Mouse (Mus musculus) intestine, embryonic 16.5 days (tissue): ENCODE data around the gene Stk11ip. TPM values are rescaled to one million over a fixed set of nuclear protein-coding genes. Genes with fewer than 3 reads are reported as not detected.

Source experiments
- ATAC-seq: fragments of 200-750 bp; cut with Nextera tagmentation; 2 replicates; pipeline ENCODE4 v1.8.0; 2017; ENCODE audit warnings: moderate TSS enrichment, moderate library complexity
- H3K27ac ChIP-seq: fragments of 300-500 bp; sonication (generic); 2 replicates; pipeline ENCODE4 v1.5.1; 2014; ENCODE audit warnings: mild to moderate bottlenecking, low read length
- H3K27me3 ChIP-seq: fragments of 300-500 bp; sonication (generic); replicated peaks from 2 replicates; pipeline ENCODE4 v1.6.1; 2014; ENCODE audit warnings: low read length, control low read depth, mixed read lengths; ENCODE audit not compliant: control insufficient read depth, insufficient read depth
- H3K36me3 ChIP-seq: fragments of 300-500 bp; sonication (generic); 2 replicates; pipeline ENCODE4 v1.6.1; 2014; ENCODE audit warnings: low read length, control low read depth; ENCODE audit not compliant: control insufficient read depth, insufficient read depth
- H3K4me1 ChIP-seq: fragments of 300-500 bp; sonication (generic); 2 replicates; pipeline ENCODE4 v1.6.1; 2014; ENCODE audit warnings: low read length, control low read depth, mixed read lengths; ENCODE audit not compliant: control insufficient read depth, insufficient read depth
- H3K4me2 ChIP-seq: fragments of 300-500 bp; sonication (generic); 2 replicates; pipeline ENCODE4 v1.6.1; 2014; ENCODE audit warnings: low read depth, low read length, control low read depth
- H3K4me3 ChIP-seq: fragments of 300-500 bp; sonication (generic); 2 replicates; pipeline ENCODE4 v1.5.1; 2014; ENCODE audit warnings: mild to moderate bottlenecking, low read length
- H3K9ac ChIP-seq: fragments of 300-500 bp; sonication (generic); 2 replicates; pipeline ENCODE4 v1.6.1; 2014; ENCODE audit warnings: low read depth, low read length
- H3K9me3 ChIP-seq: fragments of 300-500 bp; sonication (generic); 2 replicates; pipeline ENCODE4 v1.6.1; 2016; ENCODE audit warnings: low read length, control low read depth; ENCODE audit not compliant: control insufficient read depth
- WGBS: fragments of 180-500 bp; shearing (Covaris S2); extraction: QIAGEN DNeasy Blood & Tissue Kit; methylation state at CpG from one replicate; pipeline ENCODE4 v1.1.7; 2014; 5-methylcytosine and 5-hydroxymethylcytosine counted together
- polyA plus RNA-seq: library from polyadenylated mRNA; unstranded; fragments of >200 nt; fragmentation: Nextera tagmentation; extraction: Ambion mirVana; gene quantifications from 2 replicates; pipeline ENCODE4 v1.2.1, GENCODE M21; 2015

The Stk11ip gene
- polyA plus RNA-seq, result 16.6 and 17.8 TPM in 2 replicates

DNA sequence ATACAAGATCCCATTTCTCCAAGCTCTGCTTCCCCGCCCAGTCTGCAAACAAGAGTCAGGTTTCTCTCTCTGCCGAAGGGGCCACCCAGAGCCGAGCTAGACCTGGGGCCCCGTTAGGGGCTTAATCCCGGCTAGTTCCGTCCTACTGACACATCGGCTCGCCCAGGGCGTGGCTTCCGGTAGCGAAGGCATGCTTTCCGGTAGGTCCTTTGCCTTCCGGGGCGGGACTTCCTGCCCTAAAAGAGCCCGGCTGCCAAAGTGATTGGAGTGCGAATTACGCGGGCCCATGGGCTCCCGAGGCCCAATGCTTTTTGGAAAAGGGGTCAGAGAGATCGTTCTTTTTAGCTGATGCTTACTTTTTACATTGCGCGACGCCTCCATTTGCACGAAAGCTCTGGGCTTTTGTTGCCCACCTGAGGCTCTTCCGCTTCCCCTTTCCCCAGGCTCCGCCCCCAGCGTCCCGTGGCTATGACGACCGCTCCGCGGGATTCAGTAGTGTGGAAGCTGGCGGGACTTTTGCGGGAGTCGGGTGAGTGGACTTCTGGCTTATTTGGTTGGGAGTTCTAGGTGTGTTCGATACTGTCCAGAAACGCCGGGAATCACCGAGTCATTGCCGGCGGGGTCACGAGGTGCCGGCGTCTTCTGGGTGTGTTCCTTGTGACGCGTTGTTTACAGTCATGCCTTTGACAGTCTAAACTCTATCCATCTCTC is at the start of gene Stk11ip:
Gene Stk11ip, plus strand, starts transcription at position 209 of the 711 bp plus-strand sequence.
- Histone ChIP-seq H3K9me3 (no peaks in the 10 kb centered on the region), H3K27me3 (no peaks in the 10 kb centered on the region), H3K4me1 (peaks cover 23% of the 10 kb centered on the region), H3K9ac (peak within 1 kb of the TSS; percentile 58), H3K27ac (peak within 1 kb of the TSS; percentile 100), H3K4me3 (peak within 1 kb of the TSS; percentile 68), H3K36me3 (no peaks in the 10 kb centered on the region), H3K4me2 (peak within 1 kb of the TSS; percentile 70)
- peak; percentile 99 for ATAC-seq
- WGBS, result under 1% methylated on average over 46 of the region's 46 CpGs

DNA sequence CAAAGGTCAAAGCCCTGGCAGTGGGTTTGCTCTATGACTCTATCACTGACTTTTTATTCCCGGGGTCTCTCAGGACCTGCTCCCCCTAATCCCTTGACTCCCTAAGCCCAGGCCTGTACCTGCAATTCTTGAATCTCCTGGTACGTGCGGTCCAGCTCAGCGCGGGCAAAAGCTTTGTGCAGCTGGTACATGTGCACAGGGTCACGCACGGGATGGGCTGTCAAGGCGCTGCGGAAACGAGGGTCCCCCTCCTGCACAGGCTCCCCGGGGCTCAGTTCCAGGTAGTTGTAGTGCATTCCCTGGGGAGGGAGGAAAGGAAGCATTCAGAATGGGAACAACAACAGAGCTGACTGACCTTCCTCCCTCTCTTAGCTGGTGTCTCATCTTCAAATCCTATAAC is 44.9 kb upstream of the Stk11ip start:
- Histone ChIP-seq H3K9ac (no peak overlapping the region), H3K4me2 (no peak overlapping the region), H3K36me3 (peaks cover 23% of the 10 kb centered on the region), H3K9me3 (no peaks in the 10 kb centered on the region), H3K27me3 (0 out of 2 replicates have a peak, but pooled peaks cover 5% of the 10 kb centered on the region), H3K4me3 (no peak overlapping the region), H3K27ac (no peak overlapping the region), H3K4me1 (peaks cover 22% of the 10 kb centered on the region)
- ATAC-seq, result no peak
- WGBS, result 92% methylated on average over 11 of the region's 11 CpGs

DNA sequence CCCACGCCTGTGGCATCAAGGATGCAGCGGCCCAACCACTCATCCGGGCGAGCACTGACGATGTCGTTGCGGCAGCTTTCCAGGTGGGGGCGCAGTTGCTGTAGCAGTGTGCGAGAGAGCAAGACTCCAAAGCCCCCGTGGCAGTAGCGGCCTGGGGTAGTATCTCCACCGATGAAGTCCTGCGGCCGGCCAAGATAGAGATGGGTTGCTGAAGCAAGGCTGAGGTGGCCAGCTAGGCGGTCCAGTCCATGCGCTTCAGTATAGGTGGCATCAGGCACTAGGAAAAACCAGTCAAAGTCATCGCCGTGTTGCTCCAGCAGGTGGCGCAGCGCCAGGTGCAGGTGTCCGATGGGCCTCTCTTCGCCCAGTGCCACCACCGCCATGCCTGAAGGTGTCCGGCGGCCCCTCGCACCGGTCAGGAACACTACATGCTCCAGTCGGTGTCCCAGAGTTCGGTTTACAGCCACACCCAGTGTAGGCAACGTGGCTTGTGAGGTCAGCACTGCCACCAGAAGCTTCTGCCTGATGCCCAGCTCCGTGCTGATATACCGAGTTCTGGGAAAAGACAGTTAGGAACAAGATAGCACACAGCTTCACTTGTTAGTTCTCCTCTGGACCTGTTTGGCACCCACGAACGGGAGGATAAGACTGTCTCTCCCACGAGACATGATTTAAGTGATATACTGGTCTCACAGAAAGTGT is 43.9 kb upstream of the Stk11ip start:
- H3K27me3 ChIP-seq, result peaks cover 7% of the 10 kb centered on the region
- H3K36me3 ChIP-seq, result peaks cover 23% of the 10 kb centered on the region
- no peaks in the 10 kb centered on the region for H3K9me3 ChIP-seq
- no peak overlapping the region for H3K27ac ChIP-seq
- peak overlapping the region; percentile 21 for H3K4me3 ChIP-seq
- H3K4me2 ChIP-seq, result peak overlapping the region; percentile 79
- no peak for ATAC-seq
- no peak overlapping the region for H3K9ac ChIP-seq
- WGBS, result 15% methylated on average over 35 of the region's 35 CpGs
- peaks cover 22% of the 10 kb centered on the region for H3K4me1 ChIP-seq

DNA sequence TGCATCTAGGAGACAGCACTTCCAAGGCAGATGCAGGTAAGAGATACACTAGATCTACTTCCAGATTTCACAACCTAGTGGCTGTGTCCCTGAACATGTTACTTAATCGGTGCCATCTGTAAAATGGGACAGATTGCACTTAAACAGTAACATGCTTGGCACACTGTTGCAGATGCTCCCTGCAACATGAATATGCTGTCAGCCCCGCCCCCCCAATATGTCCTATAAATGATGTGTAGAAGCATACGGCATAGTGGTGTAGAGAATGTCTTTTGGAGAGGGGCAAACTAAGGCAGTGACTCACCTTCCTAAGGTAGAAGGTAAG is 43.4 kb upstream of the Stk11ip start:
- Histone ChIP-seq H3K4me3 (peak overlapping the region; percentile 85), H3K27me3 (peaks cover 12% of the 10 kb centered on the region), H3K4me2 (peak overlapping the region; percentile 79), H3K36me3 (peaks cover 23% of the 10 kb centered on the region), H3K4me1 (peaks cover 22% of the 10 kb centered on the region), H3K9me3 (no peaks in the 10 kb centered on the region), H3K9ac (0 out of 2 replicates have a peak overlapping the region, but pooled peaks have one; percentile 83), H3K27ac (no peak overlapping the region)
- no peak for ATAC-seq
- 50% methylated on average over 3 of the region's 3 CpGs for WGBS

DNA sequence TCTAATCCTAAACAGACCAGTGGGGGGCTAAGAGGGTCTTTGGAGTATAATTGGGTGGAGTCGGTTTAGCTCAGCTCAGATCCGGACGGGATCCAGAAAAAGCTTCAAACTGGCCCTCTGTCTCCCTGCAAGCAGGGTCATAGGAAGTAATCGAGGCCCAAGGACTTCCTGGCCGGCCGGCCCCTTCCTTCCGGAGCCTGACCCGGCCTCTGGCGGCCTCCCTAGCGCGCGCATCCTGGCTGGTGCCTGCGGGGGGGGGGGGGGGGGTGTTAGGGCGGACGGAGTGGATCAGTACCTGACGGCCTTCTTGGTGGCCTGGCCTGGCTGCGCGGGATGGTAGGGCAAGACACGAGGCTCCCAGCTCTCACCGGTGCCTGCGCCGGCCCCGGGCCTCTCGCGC is 42.8 kb upstream of the Stk11ip start:
- Histone ChIP-seq H3K36me3 (peaks cover 23% of the 10 kb centered on the region), H3K9me3 (no peaks in the 10 kb centered on the region), H3K4me3 (peak overlapping the region; percentile 85), H3K4me2 (peak overlapping the region; percentile 79), H3K27ac (peak overlapping the region; percentile 83), H3K9ac (peak overlapping the region; percentile 83), H3K4me1 (peaks cover 22% of the 10 kb centered on the region), H3K27me3 (peaks cover 18% of the 10 kb centered on the region)
- WGBS, result under 1% methylated on average over 22 of the region's 25 CpGs
- ATAC-seq, result no peak; the same call in 1 of the 2 replicates

DNA sequence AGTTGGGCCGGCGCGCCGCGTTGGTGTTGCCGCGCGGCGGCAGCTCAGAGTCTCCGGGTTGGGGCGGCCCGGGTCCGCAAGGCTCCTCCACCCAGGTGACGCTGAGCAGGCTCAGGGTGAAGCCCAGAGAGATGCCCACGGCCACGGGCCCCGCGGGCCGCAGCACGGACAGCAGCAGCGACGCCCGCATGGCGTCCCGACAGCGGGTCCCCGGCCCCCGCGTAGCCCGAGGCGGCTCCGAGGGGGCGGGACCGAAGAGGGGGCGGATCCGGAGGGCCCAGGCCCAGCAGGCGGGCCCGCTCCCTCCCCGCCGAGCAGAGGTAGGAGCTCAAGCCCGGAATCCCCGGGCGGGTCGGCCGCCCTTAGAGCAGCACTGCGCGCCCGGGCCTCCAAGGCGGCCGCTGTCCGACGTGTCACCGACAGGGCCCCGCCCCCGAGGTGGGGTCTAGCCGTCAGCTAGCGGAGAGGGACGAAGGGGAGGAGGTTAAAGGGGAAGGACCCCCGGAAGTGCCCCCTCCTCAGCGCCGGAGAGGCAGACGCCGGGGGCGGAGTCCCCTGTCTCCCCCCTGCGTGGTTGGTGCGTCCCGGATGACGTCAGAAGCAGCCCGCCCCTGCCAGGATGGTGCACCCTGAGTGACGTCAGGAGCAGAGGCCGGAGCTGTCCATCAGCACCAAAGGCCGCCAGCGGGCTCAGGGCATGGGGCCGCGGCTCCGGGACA is 42.3 kb upstream of the Stk11ip start, which contains the start of the genes Chpf and Tmem198:
Gene Chpf, minus strand, starts transcription at position 392 of the 719 bp plus-strand sequence.
Gene Tmem198, plus strand, starts transcription at position 617 of the 719 bp plus-strand sequence.
- ATAC-seq, result peak; percentile 96
- peak within 1 kb of the TSS; percentile 79 for H3K4me2 ChIP-seq
- H3K9me3 ChIP-seq, result no peaks in the 10 kb centered on the region
- WGBS, result under 1% methylated on average over 70 of the region's 76 CpGs
- peak within 1 kb of the TSS; percentile 83 for H3K27ac ChIP-seq
- peak within 1 kb of the TSS; percentile 85 for H3K4me3 ChIP-seq
- H3K27me3 ChIP-seq, result peaks cover 19% of the 10 kb centered on the region
- H3K9ac ChIP-seq, result peak within 1 kb of the TSS; percentile 83
- peaks cover 18% of the 10 kb centered on the region for H3K36me3 ChIP-seq
- H3K4me1 ChIP-seq, result peaks cover 22% of the 10 kb centered on the region

DNA sequence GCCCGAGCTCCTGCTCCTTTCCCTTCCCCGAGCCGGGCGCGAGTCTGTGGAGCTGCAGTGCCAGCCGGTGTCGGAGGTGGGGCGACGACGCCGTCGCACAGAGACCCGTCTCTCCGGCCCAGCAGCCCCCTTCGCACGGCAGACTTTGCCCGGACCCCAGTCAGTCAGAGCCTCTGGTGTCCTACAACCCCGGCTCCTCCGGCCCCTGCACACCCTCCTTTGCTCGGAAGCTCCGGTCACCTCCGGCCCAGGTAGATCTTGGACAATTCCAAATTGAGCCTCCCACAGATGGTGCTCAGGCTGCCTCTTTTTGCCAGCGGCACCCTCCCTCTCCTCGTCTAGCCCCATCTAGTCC is 41.7 kb upstream of the Stk11ip start:
- no peaks in the 10 kb centered on the region for H3K9me3 ChIP-seq
- peaks cover 22% of the 10 kb centered on the region for H3K4me1 ChIP-seq
- peaks cover 13% of the 10 kb centered on the region for H3K36me3 ChIP-seq
- 1% methylated on average over 23 of the region's 24 CpGs for WGBS
- no peak overlapping the region for H3K27ac ChIP-seq
- ATAC-seq, result no peak; the same call in 1 of the 2 replicates
- H3K4me3 ChIP-seq, result peak overlapping the region; percentile 85
- peak overlapping the region; percentile 53 for H3K9ac ChIP-seq
- H3K27me3 ChIP-seq, result peaks cover 21% of the 10 kb centered on the region
- H3K4me2 ChIP-seq, result peak overlapping the region; percentile 79

DNA sequence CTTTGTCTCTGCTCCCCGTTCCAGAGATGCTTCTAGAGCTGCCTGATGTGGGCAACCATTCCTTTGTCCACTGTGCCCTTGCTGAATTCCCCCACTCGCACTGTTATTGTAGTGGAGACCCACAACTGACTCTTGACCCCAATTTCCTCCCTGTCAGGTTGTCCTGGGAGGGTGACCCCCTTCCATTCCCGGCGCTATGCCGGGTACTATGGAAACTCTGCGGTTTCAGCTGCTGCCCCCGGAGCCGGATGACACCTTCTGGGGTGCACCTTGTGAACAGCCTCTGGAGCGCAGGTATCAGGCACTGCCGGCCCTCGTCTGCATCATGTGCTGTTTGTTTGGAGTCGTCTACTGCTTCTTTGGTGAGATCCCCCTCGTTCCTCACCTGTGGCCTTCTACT is 41.3 kb upstream of the Stk11ip start:
- 16% methylated on average over 13 of the region's 13 CpGs for WGBS

DNA sequence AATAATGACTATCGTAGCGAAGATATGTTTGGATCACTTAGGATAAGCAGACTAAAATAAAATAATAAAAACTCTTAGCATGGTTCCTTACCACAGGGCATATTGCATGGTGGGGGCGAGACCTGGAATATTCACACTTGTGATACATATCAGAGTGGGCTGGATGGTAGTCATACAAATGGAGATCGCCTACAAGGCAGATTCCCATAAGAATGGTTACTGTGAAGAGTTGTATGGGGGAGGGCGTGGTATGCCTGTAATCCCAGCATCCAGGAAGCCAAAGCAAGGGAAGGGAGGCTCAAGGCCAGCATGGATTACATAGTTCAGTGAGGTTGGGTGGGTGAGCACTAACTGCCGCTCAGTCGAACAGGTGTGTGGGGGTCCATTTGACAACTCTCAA is 40.6 kb upstream of the Stk11ip start:
- WGBS, result 85% methylated on average over 7 of the region's 7 CpGs
- Histone ChIP-seq H3K4me2 (no peak overlapping the region), H3K4me1 (peaks cover 22% of the 10 kb centered on the region), H3K27ac (no peak overlapping the region), H3K27me3 (peaks cover 31% of the 10 kb centered on the region), H3K9me3 (no peaks in the 10 kb centered on the region), H3K4me3 (no peak overlapping the region), H3K9ac (no peak overlapping the region), H3K36me3 (peaks cover 2% of the 10 kb centered on the region; the same call in 1 of the 2 replicates)
- ATAC-seq, result no peak

More for the DNA sequence above, 41.3 kb upstream of the Stk11ip start:
- H3K4me2 ChIP-seq, result peak overlapping the region; percentile 79
- H3K4me1 ChIP-seq, result peaks cover 22% of the 10 kb centered on the region
- H3K27me3 ChIP-seq, result peaks cover 24% of the 10 kb centered on the region
- peaks cover 8% of the 10 kb centered on the region for H3K36me3 ChIP-seq
- ATAC-seq, result no peak
- H3K9me3 ChIP-seq, result no peaks in the 10 kb centered on the region
- no peak overlapping the region for H3K27ac ChIP-seq
- peak overlapping the region; percentile 53; the same call in 1 of the 2 replicates for H3K9ac ChIP-seq
- H3K4me3 ChIP-seq, result peak overlapping the region; percentile 85
